Mouse (Mus musculus) liver, adult 2 months (tissue): ENCODE measurements around the gene Dnajc6.

Experiments
- CTCF ChIP-seq: fragments of 200-500 bp; IDR thresholded peaks from 2 replicates; pipeline ENCODE4 v1.5.1; 2011; ENCODE audit warnings: low read depth, low read length, control low read depth
- POLR2A ChIP-seq: fragments of 200-500 bp; IDR thresholded peaks from 2 replicates; pipeline ENCODE4 v1.6.1; 2011; ENCODE audit warnings: low read length, control low read depth; ENCODE audit not compliant: insufficient read depth; ENCODE audit errors: extremely low read depth

DNA sequence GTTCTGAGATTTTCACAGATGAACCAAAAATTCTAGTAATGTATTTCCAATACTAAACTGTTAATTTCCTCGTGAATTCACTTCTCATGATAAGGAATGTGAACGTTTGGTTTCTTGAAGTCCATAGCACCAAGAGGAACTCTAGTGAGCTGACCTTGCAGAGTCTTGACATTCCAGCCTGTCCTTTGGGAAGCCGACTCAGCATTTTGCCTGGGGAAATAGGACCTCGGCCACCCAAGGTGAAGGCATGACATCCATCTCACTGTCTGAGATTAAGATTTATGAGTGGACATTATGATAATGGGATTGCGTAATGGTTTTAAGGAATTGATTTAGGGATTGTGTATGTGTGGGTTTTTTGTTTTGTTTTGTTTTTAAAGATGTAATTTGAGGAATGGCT lies 144.2 kb downstream of the Dnajc6 start:
- no peak for TF ChIP-seq CTCF
- no peak for TF ChIP-seq POLR2A
